Mouse (Mus musculus) bone marrow macrophage, adult 2 months (primary cell): ENCODE measurements at regions not wholly inside any gene's neighbourhood (a gene's known extent, or its start where the extent isn't known, plus 50 kb on each side); places are given as distances from the start of the nearest gene placed in this dataset.

Experiments used
- H3K27ac ChIP-seq: 2 replicates; pipeline ENCODE4 v1.5.1; 2012; ENCODE audit warnings: low read depth, low read length; ENCODE audit not compliant: insufficient read depth
- H3K4me1 ChIP-seq: 2 replicates; pipeline ENCODE4 v1.6.1; 2012; ENCODE audit warnings: low read length; ENCODE audit not compliant: control insufficient read depth, insufficient read depth
- H3K4me3 ChIP-seq: 2 replicates; pipeline ENCODE4 v1.5.1; 2012; ENCODE audit warnings: mild to moderate bottlenecking, low read length, moderate library complexity; ENCODE audit not compliant: insufficient read depth
- CTCF ChIP-seq: IDR thresholded peaks from 2 replicates; pipeline ENCODE4 v1.5.1; 2012; ENCODE audit warnings: low read depth, mild to moderate bottlenecking, low read length, moderate library complexity
- POLR2A ChIP-seq: IDR thresholded peaks from 2 replicates; pipeline ENCODE4 v1.6.1; 2012; ENCODE audit warnings: mild to moderate bottlenecking, low read depth, low read length, borderline replicate concordance

DNA sequence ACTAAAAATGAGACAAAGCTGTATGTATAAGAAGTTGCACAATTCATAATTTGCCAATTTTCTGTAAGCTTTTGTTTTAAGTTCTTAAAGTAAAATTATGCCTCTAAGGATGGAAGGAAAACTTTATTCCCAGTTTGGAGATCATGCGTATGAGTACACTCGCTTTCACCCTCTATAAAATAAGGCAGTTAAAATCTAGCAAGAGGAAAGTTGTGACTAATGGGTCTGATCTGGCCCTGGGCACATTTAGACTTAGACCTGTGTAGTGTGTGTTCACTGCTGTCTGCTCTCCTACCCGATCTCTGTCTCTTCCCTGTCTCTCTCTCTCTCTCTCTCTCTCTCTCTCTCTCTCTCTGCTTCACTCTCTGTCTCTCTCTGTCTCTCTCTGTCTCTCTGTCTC lies 51.9 kb upstream of the Daam1 start:
- no peak overlapping the region for H3K27ac ChIP-seq
- TF ChIP-seq CTCF (no peak), POLR2A (no peak)
- peaks cover under 1% of the 10 kb centered on the region; the same call in 1 of the 2 replicates for H3K4me1 ChIP-seq
- H3K4me3 ChIP-seq: no peak overlapping the region

DNA sequence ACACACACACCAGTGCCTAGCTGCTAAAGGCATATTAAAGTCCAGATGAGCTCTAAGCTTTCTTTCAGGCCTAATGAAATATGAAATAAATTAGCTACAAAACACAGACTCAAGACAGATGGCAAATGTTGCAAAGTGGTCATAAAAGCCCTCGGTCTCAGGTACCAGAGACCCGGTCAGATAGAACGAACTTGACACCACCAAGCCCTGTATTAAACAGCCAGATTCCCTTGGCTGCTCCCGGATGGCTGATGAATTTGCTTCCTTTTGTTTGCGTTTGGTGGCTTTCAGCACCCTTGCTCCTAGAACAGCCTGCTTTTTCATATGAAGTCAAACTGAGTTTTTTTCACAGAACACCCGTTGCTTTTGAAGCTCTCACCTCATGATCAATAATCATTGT lies 51.5 kb upstream of the Daam1 start:
- H3K27ac ChIP-seq: no peak overlapping the region
- no peaks in the 10 kb centered on the region for H3K4me1 ChIP-seq
- no peak for TF ChIP-seq CTCF
- TF ChIP-seq POLR2A: no peak
- H3K4me3 ChIP-seq: no peak overlapping the region
